Mouse (Mus musculus) embryonic facial prominence, embryonic 12.5 days (tissue): ENCODE measurements around the gene Eif4ebp2. TPM values are rescaled to one million over a fixed set of nuclear protein-coding genes. Genes with fewer than 3 reads are reported as not detected.

Source experiments
- ATAC-seq: fragments of 200-750 bp; cut with Nextera tagmentation; 2 replicates; pipeline ENCODE4 v1.8.0; 2017; ENCODE audit not compliant: insufficient number of reproducible peaks, insufficient read depth, low FRiP score, low TSS enrichment
- H3K27ac ChIP-seq: fragments of 300-500 bp; sonication (generic); 2 replicates; pipeline ENCODE4 v1.5.1; 2016; ENCODE audit warnings: mild to moderate bottlenecking
- H3K27me3 ChIP-seq: fragments of 300-500 bp; sonication (generic); 2 replicates; pipeline ENCODE4 v1.6.1; 2016; ENCODE audit warnings: mild to moderate bottlenecking, moderate library complexity
- H3K36me3 ChIP-seq: fragments of 300-500 bp; sonication (generic); 2 replicates; pipeline ENCODE4 v1.6.1; 2016; ENCODE audit warnings: mild to moderate bottlenecking
- H3K4me1 ChIP-seq: fragments of 300-500 bp; sonication (generic); 2 replicates; pipeline ENCODE4 v1.6.1; 2016
- H3K4me2 ChIP-seq: fragments of 300-500 bp; sonication (generic); replicated peaks from 2 replicates; pipeline ENCODE4 v1.6.1; 2016; ENCODE audit warnings: mild to moderate bottlenecking, moderate library complexity
- H3K4me3 ChIP-seq: fragments of 300-500 bp; sonication (generic); 2 replicates; pipeline ENCODE4 v1.5.1; 2016; ENCODE audit warnings: mild to moderate bottlenecking
- H3K9ac ChIP-seq: fragments of 300-500 bp; sonication (generic); 2 replicates; pipeline ENCODE4 v1.6.1; 2016; ENCODE audit warnings: mild to moderate bottlenecking, moderate library complexity
- H3K9me3 ChIP-seq: fragments of 300-500 bp; sonication (generic); 2 replicates; pipeline ENCODE4 v1.6.1; 2016; ENCODE audit warnings: mild to moderate bottlenecking, moderate library complexity
- WGBS: fragments of 180-500 bp; shearing (Covaris S2); methylation state at CpG from one replicate; pipeline ENCODE4 v1.1.7; 2016; 5-methylcytosine and 5-hydroxymethylcytosine counted together
- polyA plus RNA-seq: library from polyadenylated mRNA; unstranded; fragments of >200 nt; fragmentation: Nextera tagmentation; extraction: Ambion mirVana; gene quantifications from 2 replicates; pipeline ENCODE4 v1.2.1, GENCODE M21; 2016

The Eif4ebp2 gene
- polyA plus RNA-seq, 1 experiment from 2014 or later: 64.9 TPM

DNA sequence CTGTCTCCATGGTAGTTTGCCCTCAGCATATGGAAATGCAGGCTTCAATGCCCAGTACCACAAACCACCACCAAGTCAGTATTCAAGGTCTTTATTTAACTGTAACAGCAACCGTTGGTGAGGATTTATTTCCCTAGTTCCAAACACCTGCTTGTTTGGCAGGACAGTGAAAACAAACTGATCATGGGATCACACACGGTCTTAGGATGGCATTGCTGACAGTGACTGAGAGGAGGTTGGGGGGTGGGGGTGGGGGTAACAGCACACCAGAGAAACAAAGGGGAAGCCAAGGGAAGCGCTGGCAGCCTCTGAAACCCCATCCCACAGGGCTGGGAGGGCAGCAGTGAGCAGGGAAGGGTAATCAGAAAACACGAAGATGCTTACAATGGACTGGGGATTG lies 24.0 kb downstream of the Eif4ebp2 start:
- Histone ChIP-seq H3K36me3 (peaks cover 41% of the 10 kb centered on the region), H3K27me3 (no peaks in the 10 kb centered on the region), H3K27ac (no peak overlapping the region), H3K4me3 (no peak overlapping the region), H3K9ac (no peak overlapping the region), H3K4me1 (peaks cover 11% of the 10 kb centered on the region; the same call in 1 of the 2 replicates), H3K4me2 (no peak overlapping the region), H3K9me3 (no peaks in the 10 kb centered on the region)
- whole genome bisulfite sequencing: 64% methylated on average over 4 of the region's 4 CpGs
- ATAC-seq: no peak

DNA sequence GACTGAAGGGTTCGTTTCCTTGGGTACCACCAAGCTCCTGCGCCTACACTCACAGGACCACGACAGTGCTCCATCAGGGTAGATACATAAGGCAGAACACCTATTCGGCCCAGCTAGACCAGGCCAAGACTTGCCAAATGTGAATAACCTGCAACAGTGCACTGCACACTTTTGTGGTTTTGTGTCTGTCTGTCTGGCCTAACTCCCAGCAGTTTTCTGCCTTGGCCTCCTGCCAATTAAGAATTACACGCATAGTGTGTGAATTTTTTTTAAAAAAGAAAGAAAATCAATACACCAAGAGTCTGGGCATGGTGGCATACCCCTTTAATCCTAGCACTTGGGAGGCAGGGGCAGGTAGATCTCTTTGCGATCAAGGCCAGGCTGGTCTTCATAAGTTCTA lies 24.5 kb downstream of the Eif4ebp2 start:
- Histone ChIP-seq H3K9me3 (no peaks in the 10 kb centered on the region), H3K4me2 (no peak overlapping the region), H3K27me3 (no peaks in the 10 kb centered on the region), H3K4me1 (peaks cover 11% of the 10 kb centered on the region; the same call in 1 of the 2 replicates), H3K9ac (no peak overlapping the region), H3K4me3 (no peak overlapping the region), H3K36me3 (peaks cover 36% of the 10 kb centered on the region), H3K27ac (no peak overlapping the region)
- 89% methylated on average over 6 of the region's 6 CpGs for whole genome bisulfite sequencing
- no peak for ATAC-seq

DNA sequence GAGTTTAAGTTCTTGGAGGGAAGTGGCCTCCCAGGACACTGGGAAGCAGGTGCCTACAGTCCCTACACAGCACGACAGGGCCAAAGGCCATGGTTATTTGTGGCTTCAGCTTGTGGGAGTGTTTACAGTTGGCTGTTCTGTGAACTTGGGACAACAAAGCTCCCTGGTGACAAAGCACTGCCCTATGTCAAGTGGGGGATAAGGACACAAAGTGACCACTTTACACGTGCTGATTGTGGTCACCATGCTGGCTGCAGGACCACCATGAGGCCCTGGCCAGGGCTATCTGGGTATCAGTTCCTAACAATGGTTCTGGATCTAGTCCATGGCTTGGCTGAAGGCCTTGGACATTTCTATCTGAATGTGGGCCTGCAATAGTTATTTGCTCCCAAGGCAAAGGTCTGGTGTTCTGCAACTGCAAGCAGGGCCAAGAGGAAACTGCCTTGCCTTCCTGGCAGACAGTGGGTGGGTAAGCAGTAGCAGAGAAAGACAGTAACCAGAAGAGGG lies 26.2 kb downstream of the Eif4ebp2 start:
- WGBS: 70% methylated on average over 2 of the region's 2 CpGs
- Histone ChIP-seq H3K9ac (no peak overlapping the region), H3K4me1 (peaks cover 11% of the 10 kb centered on the region; the same call in 1 of the 2 replicates), H3K4me3 (no peak overlapping the region), H3K36me3 (peaks cover 21% of the 10 kb centered on the region), H3K4me2 (no peak overlapping the region), H3K27me3 (no peaks in the 10 kb centered on the region), H3K9me3 (no peaks in the 10 kb centered on the region), H3K27ac (no peak overlapping the region)
- ATAC-seq: no peak

DNA sequence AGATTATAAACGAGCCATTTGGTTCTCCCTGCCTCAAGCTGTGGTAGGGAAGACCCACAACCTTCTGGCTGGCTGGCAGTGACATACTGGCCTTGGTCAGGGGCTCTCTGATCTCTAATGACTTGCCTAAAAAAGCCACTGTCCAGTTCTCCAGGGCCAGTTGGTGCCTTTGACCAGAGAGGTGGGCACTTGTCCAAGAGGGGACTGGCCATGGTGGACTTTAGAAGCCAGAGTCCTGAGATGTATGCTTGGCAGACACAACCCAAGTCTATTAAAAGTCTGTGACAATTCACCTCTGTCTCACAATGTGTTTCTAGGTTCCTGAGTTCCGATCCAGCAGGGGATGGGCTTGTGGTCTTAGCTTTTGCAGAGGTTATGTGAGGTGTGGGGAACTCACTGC lies 27.4 kb downstream of the Eif4ebp2 start:
- Histone ChIP-seq H3K4me2 (no peak overlapping the region), H3K4me1 (peaks cover 11% of the 10 kb centered on the region; the same call in 1 of the 2 replicates), H3K9ac (no peak overlapping the region), H3K4me3 (no peak overlapping the region), H3K36me3 (peaks cover 9% of the 10 kb centered on the region), H3K9me3 (no peaks in the 10 kb centered on the region), H3K27ac (no peak overlapping the region), H3K27me3 (peaks cover 12% of the 10 kb centered on the region)
- ATAC-seq: no peak
- WGBS: 70% methylated on average over 2 of the region's 2 CpGs

DNA sequence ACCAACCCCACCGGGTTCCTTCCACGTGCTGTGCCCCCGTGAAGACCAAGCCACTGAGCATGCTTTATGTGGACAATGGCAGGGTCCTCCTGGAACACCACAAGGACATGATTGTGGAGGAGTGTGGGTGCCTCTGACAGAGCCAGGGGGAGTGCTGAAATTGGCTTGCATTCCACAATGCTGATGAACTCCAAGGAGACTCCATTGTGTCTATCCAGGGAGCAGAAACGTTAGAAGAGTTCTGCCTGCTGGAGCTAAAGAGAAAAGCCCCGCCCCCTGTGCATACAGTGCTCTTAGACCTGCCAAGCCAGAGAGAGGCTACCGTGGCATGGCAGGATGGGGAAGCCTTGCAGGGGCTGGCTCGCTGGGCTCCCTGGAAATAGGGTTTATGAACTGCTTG lies 28.0 kb downstream of the Eif4ebp2 start:
- H3K27ac ChIP-seq: no peak overlapping the region
- H3K9ac ChIP-seq: no peak overlapping the region
- ATAC-seq: no peak
- peaks cover 17% of the 10 kb centered on the region for H3K27me3 ChIP-seq
- WGBS: 33% methylated on average over 7 of the region's 7 CpGs
- peaks cover 11% of the 10 kb centered on the region; the same call in 1 of the 2 replicates for H3K4me1 ChIP-seq
- no peak overlapping the region for H3K4me2 ChIP-seq
- no peaks in the 10 kb centered on the region for H3K9me3 ChIP-seq
- H3K36me3 ChIP-seq: peaks cover 3% of the 10 kb centered on the region; the same call in 1 of the 2 replicates
- H3K4me3 ChIP-seq: no peak overlapping the region

DNA sequence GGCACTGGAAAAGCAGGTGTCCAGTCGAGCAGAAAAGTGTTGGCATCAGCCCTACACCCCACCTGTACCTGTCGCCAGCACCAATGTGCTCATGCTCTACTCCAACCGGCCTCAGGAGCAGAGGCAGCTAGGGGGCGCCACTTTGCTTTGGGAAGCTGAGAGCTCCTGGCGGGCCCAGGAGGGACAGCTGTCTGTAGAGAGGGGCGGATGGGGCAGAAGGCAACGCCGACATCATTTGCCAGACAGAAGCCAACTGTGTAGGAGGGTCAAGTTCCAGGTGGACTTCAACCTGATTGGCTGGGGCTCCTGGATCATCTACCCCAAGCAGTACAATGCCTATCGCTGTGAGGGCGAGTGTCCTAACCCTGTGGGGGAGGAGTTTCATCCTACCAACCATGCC lies 29.2 kb downstream of the Eif4ebp2 start:
- peaks cover 15% of the 10 kb centered on the region for H3K4me1 ChIP-seq
- no peak overlapping the region for H3K4me3 ChIP-seq
- no peak overlapping the region for H3K9ac ChIP-seq
- no peaks in the 10 kb centered on the region for H3K9me3 ChIP-seq
- H3K27ac ChIP-seq: no peak overlapping the region
- H3K4me2 ChIP-seq: no peak overlapping the region
- no peaks in the 10 kb centered on the region for H3K36me3 ChIP-seq
- WGBS: 45% methylated on average over 10 of the region's 10 CpGs
- ATAC-seq: no peak
- peaks cover 29% of the 10 kb centered on the region for H3K27me3 ChIP-seq

DNA sequence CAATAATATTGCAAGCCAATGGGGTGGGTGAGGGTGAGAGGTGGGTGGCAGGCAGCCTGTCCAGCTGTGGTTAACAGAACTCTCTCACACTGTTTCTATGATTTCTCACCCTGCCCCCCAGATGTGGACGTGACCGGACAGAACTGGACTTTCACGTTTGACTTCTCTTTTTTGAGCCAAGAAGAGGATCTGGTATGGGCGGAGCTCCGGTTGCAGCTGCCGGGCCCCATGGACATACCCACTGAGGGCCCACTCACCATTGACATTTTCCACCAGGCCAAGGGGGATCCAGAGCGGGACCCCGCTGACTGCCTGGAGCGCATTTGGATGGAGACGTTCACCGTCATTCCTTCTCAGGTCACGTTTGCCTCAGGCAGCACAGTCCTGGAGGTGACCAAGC lies 29.6 kb downstream of the Eif4ebp2 start:
- no peak for ATAC-seq
- H3K27ac ChIP-seq: no peak overlapping the region
- H3K27me3 ChIP-seq: peaks cover 34% of the 10 kb centered on the region
- H3K9ac ChIP-seq: no peak overlapping the region
- 81% methylated on average over 12 of the region's 12 CpGs for WGBS
- H3K36me3 ChIP-seq: no peaks in the 10 kb centered on the region
- no peak overlapping the region for H3K4me3 ChIP-seq
- no peak overlapping the region for H3K4me2 ChIP-seq
- no peaks in the 10 kb centered on the region for H3K9me3 ChIP-seq
- peaks cover 18% of the 10 kb centered on the region for H3K4me1 ChIP-seq

DNA sequence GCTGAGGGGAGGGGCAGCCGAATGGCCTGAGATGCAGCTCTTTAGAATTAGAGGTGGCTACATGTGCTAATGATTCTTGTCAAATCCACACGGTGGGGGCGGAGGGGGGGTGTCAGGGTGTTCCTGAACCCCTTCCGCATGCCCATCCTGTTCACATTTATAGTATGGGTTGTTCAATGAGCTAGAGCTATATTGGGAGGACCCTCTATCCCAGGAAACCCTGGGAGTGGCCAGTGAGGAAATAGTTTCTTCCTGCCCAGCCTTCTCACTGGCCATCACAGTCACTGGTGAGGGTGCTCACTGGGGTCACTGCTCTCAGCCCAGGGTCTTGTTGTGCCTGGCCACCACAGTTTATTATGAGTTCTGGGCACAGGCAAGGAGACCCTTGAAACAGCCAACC lies 32.5 kb downstream of the Eif4ebp2 start:
- H3K4me2 ChIP-seq: no peak overlapping the region
- WGBS: 65% methylated on average over 4 of the region's 4 CpGs
- H3K27ac ChIP-seq: no peak overlapping the region
- H3K9me3 ChIP-seq: no peaks in the 10 kb centered on the region
- H3K4me3 ChIP-seq: no peak overlapping the region
- peaks cover 59% of the 10 kb centered on the region for H3K27me3 ChIP-seq
- no peak for ATAC-seq
- no peak overlapping the region for H3K9ac ChIP-seq
- H3K36me3 ChIP-seq: no peaks in the 10 kb centered on the region
- peaks cover 19% of the 10 kb centered on the region for H3K4me1 ChIP-seq

DNA sequence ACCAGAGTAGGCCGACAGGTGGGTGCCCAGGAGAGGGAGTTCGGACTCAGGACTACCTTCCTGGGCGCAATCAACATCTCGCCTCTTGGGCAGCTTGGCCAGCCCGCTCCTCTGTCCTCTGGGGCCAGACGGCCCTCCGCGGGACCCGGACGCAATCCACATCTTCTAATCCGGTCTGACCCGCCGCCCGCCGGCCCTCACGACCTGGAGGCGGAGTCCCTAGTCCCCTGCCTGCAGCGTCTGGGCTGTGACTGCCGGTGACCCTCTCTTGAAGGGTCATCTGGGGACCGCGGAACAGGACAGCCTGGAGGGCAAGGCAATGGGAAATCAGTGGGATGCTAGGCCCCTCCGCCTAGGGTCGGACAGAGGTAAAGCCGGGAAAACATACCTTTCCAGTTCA lies 33.3 kb downstream of the Eif4ebp2 start:
- Histone ChIP-seq H3K27me3 (peaks cover 61% of the 10 kb centered on the region), H3K4me1 (peaks cover 11% of the 10 kb centered on the region; the same call in 1 of the 2 replicates), H3K36me3 (no peaks in the 10 kb centered on the region), H3K4me3 (peak overlapping the region; percentile 39; the same call in 1 of the 2 replicates), H3K9me3 (no peaks in the 10 kb centered on the region), H3K27ac (no peak overlapping the region), H3K9ac (no peak overlapping the region), H3K4me2 (peak overlapping the region; percentile 58; the same call in 1 of the 2 replicates)
- no peak for ATAC-seq
- WGBS: 4% methylated on average over 23 of the region's 24 CpGs

DNA sequence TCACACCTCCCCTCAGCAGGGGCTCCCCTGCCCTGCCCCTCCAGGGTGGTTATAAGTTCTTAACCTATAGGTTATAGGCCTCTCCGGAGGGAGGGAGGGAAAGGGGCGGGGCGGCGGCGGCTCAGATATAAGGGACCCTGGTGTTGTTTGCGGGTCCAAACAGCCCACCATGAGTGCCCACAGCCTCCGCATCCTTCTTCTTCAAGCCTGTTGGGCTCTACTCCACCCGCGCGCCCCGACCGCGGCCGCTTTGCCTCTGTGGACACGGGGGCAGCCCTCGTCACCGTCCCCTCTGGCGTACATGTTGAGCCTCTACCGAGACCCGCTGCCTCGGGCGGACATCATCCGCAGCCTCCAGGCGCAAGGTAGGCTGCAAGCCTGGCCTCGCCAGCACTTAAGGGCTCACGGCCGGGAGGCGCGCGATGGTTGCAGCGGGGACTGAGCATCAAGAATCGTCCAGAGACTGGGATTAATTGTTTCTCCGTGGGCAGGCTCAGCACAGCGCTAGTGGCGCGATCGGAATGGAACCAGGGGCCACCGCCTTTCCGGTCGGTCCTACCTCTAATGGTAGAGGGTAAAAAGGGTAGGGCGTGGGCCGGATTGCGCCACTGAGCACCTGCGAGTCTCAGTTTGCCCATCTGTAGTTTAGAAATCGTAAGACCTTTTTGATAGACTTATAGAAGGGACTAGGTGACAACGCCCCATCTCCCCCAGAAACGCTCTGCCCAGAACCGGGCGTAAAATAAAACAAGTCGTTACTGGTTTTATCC lies 34.1 kb downstream of the Eif4ebp2 start:
- H3K4me1 ChIP-seq: peaks cover 8% of the 10 kb centered on the region; the same call in 1 of the 2 replicates
- 3% methylated on average over 50 of the region's 50 CpGs for WGBS
- no peaks in the 10 kb centered on the region for H3K36me3 ChIP-seq
- H3K4me2 ChIP-seq: peak overlapping the region; percentile 58
- H3K27ac ChIP-seq: no peak overlapping the region
- no peaks in the 10 kb centered on the region for H3K9me3 ChIP-seq
- peak overlapping the region; percentile 28; the same call in 1 of the 2 replicates for H3K9ac ChIP-seq
- peaks cover 61% of the 10 kb centered on the region for H3K27me3 ChIP-seq
- peak overlapping the region; percentile 39 for H3K4me3 ChIP-seq
- peak; percentile 37; the same call in 1 of the 2 replicates for ATAC-seq

DNA sequence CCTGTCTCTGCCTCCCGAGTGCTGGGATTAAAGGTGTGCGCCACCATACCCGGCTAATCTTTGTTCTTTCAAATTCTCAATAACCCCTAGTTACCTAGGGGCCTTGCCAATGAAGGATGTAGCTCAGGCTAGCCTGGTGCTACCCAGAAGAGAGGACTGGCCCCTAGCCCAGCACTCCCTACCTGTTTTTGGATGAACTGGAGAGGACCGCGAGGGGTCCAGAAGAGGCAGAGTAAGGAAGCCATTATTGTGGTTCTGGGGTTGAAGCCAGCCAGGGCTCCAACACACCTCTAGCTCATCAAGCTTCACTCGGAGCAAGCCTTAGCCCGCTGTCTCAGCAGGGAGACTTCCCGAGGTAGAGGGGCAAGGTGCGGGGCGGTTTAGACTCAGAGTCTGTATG lies 34.8 kb downstream of the Eif4ebp2 start, which contains the start of gene Nodal:
Nodal (plus strand) TSS at position 301 of the 400 bp plus-strand sequence.
- Histone ChIP-seq H3K4me2 (peak within 1 kb of the TSS; percentile 58), H3K4me3 (peak within 1 kb of the TSS; percentile 39), H3K9ac (peak within 1 kb of the TSS; percentile 28; the same call in 1 of the 2 replicates), H3K36me3 (no peaks in the 10 kb centered on the region), H3K4me1 (peaks cover 8% of the 10 kb centered on the region; the same call in 1 of the 2 replicates), H3K9me3 (no peaks in the 10 kb centered on the region), H3K27ac (no peak within 1 kb of the TSS), H3K27me3 (peaks cover 61% of the 10 kb centered on the region)
- WGBS: 19% methylated on average over 10 of the region's 10 CpGs
- no peak for ATAC-seq

DNA sequence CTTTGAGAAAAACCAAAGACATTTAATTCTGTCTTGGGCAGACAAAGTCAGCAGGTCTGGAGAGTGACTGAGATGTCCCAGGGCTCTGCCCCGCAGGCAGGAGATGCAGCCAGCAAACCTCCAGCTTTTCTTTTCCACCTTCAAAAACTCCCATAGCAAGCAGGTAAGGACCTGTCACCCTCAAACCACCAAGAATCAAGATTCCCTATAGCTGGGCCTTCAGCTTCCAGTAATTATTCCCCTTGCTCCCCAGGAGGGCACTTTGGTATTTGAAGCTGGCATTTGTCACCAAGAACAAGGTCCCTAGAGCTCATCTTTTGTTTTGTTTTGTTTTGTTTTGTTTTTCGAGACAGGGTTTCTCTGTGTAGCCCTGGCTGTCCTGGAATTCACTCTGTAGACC lies 35.4 kb downstream of the Eif4ebp2 start:
- peaks cover 61% of the 10 kb centered on the region for H3K27me3 ChIP-seq
- WGBS: 37% methylated on average over 2 of the region's 2 CpGs

More for the DNA sequence above, 35.4 kb downstream of the Eif4ebp2 start:
- H3K9me3 ChIP-seq: no peaks in the 10 kb centered on the region
- H3K4me1 ChIP-seq: peaks cover 8% of the 10 kb centered on the region; the same call in 1 of the 2 replicates
- H3K27ac ChIP-seq: no peak overlapping the region
- H3K4me2 ChIP-seq: no peak overlapping the region
- no peak overlapping the region for H3K9ac ChIP-seq
- no peaks in the 10 kb centered on the region for H3K36me3 ChIP-seq
- ATAC-seq: no peak
- H3K4me3 ChIP-seq: no peak overlapping the region
